Mouse (Mus musculus) ES-Bruce4 (cell line): Measurements from ENCODE around the gene Pde1c. TPM values are rescaled to one million over a fixed set of nuclear protein-coding genes. Genes with fewer than 3 reads are reported as not detected.

Source experiments
- H3K27ac ChIP-seq: 2 replicates; pipeline ENCODE4 v1.5.1; 2012; ENCODE audit warnings: low read length, inconsistent platforms; ENCODE audit not compliant: insufficient read depth
- H3K27me3 ChIP-seq: 2 replicates; pipeline ENCODE4 v1.6.1; 2012; ENCODE audit warnings: mild to moderate bottlenecking, low read length, inconsistent platforms; ENCODE audit not compliant: control insufficient read depth, poor library complexity, insufficient read depth, severe bottlenecking
- H3K36me3 ChIP-seq: 2 replicates; pipeline ENCODE4 v1.6.1; 2012; ENCODE audit warnings: inconsistent platforms, mild to moderate bottlenecking, low read length, moderate library complexity; ENCODE audit not compliant: control insufficient read depth, poor library complexity, insufficient read depth, severe bottlenecking
- H3K4me1 ChIP-seq: one replicate; pipeline ENCODE4 v1.8.1; 2011; ENCODE audit warnings: low read length; ENCODE audit not compliant: control insufficient read depth, insufficient read depth
- H3K4me3 ChIP-seq: 2 replicates; pipeline ENCODE4 v1.5.1; 2011; ENCODE audit warnings: low read depth, mild to moderate bottlenecking, low read length
- H3K9ac ChIP-seq: 2 replicates; pipeline ENCODE4 v1.6.1; 2012; ENCODE audit warnings: low read depth, mild to moderate bottlenecking, inconsistent platforms; ENCODE audit not compliant: poor library complexity, severe bottlenecking
- H3K9me3 ChIP-seq: replicated peaks from 2 replicates; pipeline ENCODE4 v1.6.1; 2012; ENCODE audit warnings: mild to moderate bottlenecking, low read length, inconsistent platforms; ENCODE audit not compliant: control insufficient read depth, poor library complexity, insufficient read depth, severe bottlenecking
- CTCF ChIP-seq: IDR thresholded peaks from one replicate; pipeline ENCODE4 v1.8.1; 2011; ENCODE audit warnings: low read depth, low read length
- EP300 ChIP-seq: IDR thresholded peaks from 2 replicates; pipeline ENCODE4 v1.6.1; 2011; ENCODE audit warnings: low read depth, low read length; ENCODE audit not compliant: insufficient read depth
- POLR2A ChIP-seq: IDR thresholded peaks from one replicate; pipeline ENCODE4 v1.8.1; 2011; ENCODE audit warnings: low read length; ENCODE audit not compliant: insufficient read depth
- polyA plus RNA-seq: library from polyadenylated mRNA; stranded (reverse); fragments of >200 nt; gene quantifications from 2 replicates; pipeline ENCODE4 v1.2.4, GENCODE M21; 2011; ENCODE audit warnings: low read depth; ENCODE audit not compliant: missing spikeins, insufficient read depth, insufficient read length

Pde1c gene
- polyA plus RNA-seq, 1 experiment, result 0.88 TPM

GRCm38 (mm10) chr6:56373046-56373751, 195.7 kb downstream of the Pde1c start:
- H3K4me3 ChIP-seq, result no peak overlapping the region
- H3K9ac ChIP-seq, result no peak overlapping the region
- H3K9me3 ChIP-seq, result no peaks in the 10 kb centered on the region
- TF ChIP-seq CTCF (no peak), POLR2A (no peak), EP300 (no peak)
- no peaks in the 10 kb centered on the region for H3K36me3 ChIP-seq
- H3K27ac ChIP-seq, result no peak overlapping the region
- H3K4me1 ChIP-seq, result no peaks in the 10 kb centered on the region
- H3K27me3 ChIP-seq, result no peaks in the 10 kb centered on the region

- H3K9me3 ChIP-seq, result no peaks in the 10 kb centered on the region
- H3K4me1 ChIP-seq, result no peaks in the 10 kb centered on the region
- no peak overlapping the region for H3K27ac ChIP-seq
- no peaks in the 10 kb centered on the region for H3K36me3 ChIP-seq
- H3K27me3 ChIP-seq, result no peaks in the 10 kb centered on the region
- no peak overlapping the region for H3K9ac ChIP-seq
- TF ChIP-seq POLR2A (no peak), CTCF (no peak), EP300 (no peak)
- no peak overlapping the region for H3K4me3 ChIP-seq
These were observed 199.4 kb downstream of the Pde1c start for GRCm38 (mm10) chr6:56369462-56369861.

GRCm38 (mm10) chr6:56368116-56368515, 200.8 kb downstream of the Pde1c start:
- H3K4me3 ChIP-seq, result no peak overlapping the region
- no peaks in the 10 kb centered on the region for H3K9me3 ChIP-seq
- H3K36me3 ChIP-seq, result no peaks in the 10 kb centered on the region
- H3K9ac ChIP-seq, result no peak overlapping the region
- H3K27me3 ChIP-seq, result no peaks in the 10 kb centered on the region
- no peak overlapping the region for H3K27ac ChIP-seq
- TF ChIP-seq POLR2A (no peak), EP300 (no peak), CTCF (no peak)
- no peaks in the 10 kb centered on the region for H3K4me1 ChIP-seq

GRCm38 (mm10) chr6:56367257-56367656, 201.6 kb downstream of the Pde1c start:
- no peak overlapping the region for H3K9ac ChIP-seq
- H3K27ac ChIP-seq, result no peak overlapping the region
- H3K27me3 ChIP-seq, result no peaks in the 10 kb centered on the region
- no peaks in the 10 kb centered on the region for H3K4me1 ChIP-seq
- H3K4me3 ChIP-seq, result no peak overlapping the region
- TF ChIP-seq EP300 (no peak), CTCF (no peak), POLR2A (no peak)
- H3K9me3 ChIP-seq, result no peaks in the 10 kb centered on the region
- H3K36me3 ChIP-seq, result no peaks in the 10 kb centered on the region

- no peaks in the 10 kb centered on the region for H3K9me3 ChIP-seq
- no peak overlapping the region for H3K27ac ChIP-seq
- H3K27me3 ChIP-seq, result no peaks in the 10 kb centered on the region
- H3K4me1 ChIP-seq, result no peaks in the 10 kb centered on the region
- TF ChIP-seq POLR2A (no peak), CTCF (no peak), EP300 (no peak)
- no peak overlapping the region for H3K9ac ChIP-seq
- no peaks in the 10 kb centered on the region for H3K36me3 ChIP-seq
- H3K4me3 ChIP-seq, result no peak overlapping the region
These were observed 206.3 kb downstream of the Pde1c start for GRCm38 (mm10) chr6:56362650-56363049.

GRCm38 (mm10) chr6:56362128-56362545, 206.8 kb downstream of the Pde1c start:
- Histone ChIP-seq H3K4me3 (peak overlapping the region; percentile 25), H3K27ac (no peak overlapping the region), H3K27me3 (no peaks in the 10 kb centered on the region), H3K36me3 (no peaks in the 10 kb centered on the region), H3K4me1 (no peaks in the 10 kb centered on the region), H3K9me3 (no peaks in the 10 kb centered on the region), H3K9ac (no peak overlapping the region)
- TF ChIP-seq POLR2A, result no peak
- TF ChIP-seq CTCF, result no peak
- no peak for TF ChIP-seq EP300
